Mouse (Mus musculus): ENCODE measurements around the gene Pnkp. TPM values are rescaled to one million over a fixed set of nuclear protein-coding genes. Genes with fewer than 3 reads are reported as not detected.
A peak's percentile ranks its signal among the peaks of the same experiment; 100 is the strongest.

Pnkp gene
- total and polyA plus RNA-seq, 2 experiments from 2014 or later: 24.5 to 43.6 TPM

DNA sequence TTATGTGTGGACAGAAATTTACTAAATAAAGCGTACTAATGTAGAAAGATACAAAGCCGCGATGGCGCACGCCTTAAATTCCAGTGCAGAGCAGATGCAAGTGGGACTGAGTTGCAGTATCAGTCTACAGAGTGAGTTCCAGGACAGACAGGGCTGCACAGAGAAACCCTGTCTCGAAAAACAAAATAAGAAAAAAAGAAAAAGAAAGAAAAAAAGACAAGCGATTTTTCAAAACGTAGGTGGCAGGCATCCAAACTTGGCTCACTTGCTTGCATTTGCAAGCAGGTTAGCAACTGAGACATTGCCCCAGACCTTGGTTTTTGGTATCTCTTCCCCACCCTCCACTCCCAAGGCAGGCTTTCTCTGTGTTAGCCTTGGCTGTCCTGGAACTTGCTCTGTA, 36.3 kb downstream of the Pnkp start:
- 24% methylated on average over 8 of the region's 8 CpGs for WGBS
- peak overlapping the region; percentile 77; the same call in 1 of the 2 replicates for H3K4me3 ChIP-seq (ENCODE audit: low read depth, low read length)
- H3K4me1 ChIP-seq (ENCODE audit: control insufficient read depth, insufficient read depth): peaks cover 48% of the 10 kb centered on the region
- no peak for ATAC-seq (ENCODE audit: insufficient read depth, low read depth)
- TF ChIP-seq EP300 (IDR thresholded peaks at IDR 0.05; ENCODE audit: low read depth) (no peak), CTCF (IDR thresholded peaks at IDR 0.05; ENCODE audit: low read depth) (no peak)
- H3K9me3 ChIP-seq (replicated peaks; ENCODE audit: control insufficient read depth, low read length): no peaks in the 10 kb centered on the region
- H3K9ac ChIP-seq (replicated peaks; ENCODE audit: low read depth, low read length): 0 out of 2 replicates have a peak overlapping the region, but pooled peaks have one; percentile 13
- H3K27me3 ChIP-seq (ENCODE audit: control insufficient read depth, insufficient read depth, low read length): no peaks in the 10 kb centered on the region
- no peak for DNase-seq (ENCODE audit: low spot score)
- H3K4me2 ChIP-seq (ENCODE audit: low read depth, low read length): peak overlapping the region; percentile 91
- H3K36me3 ChIP-seq (replicated peaks; ENCODE audit: control insufficient read depth, insufficient read depth, low read length): no peaks in the 10 kb centered on the region; the same call in 1 of the 2 replicates
- peak overlapping the region; percentile 71 for H3K27ac ChIP-seq (ENCODE audit: low read depth)

DNA sequence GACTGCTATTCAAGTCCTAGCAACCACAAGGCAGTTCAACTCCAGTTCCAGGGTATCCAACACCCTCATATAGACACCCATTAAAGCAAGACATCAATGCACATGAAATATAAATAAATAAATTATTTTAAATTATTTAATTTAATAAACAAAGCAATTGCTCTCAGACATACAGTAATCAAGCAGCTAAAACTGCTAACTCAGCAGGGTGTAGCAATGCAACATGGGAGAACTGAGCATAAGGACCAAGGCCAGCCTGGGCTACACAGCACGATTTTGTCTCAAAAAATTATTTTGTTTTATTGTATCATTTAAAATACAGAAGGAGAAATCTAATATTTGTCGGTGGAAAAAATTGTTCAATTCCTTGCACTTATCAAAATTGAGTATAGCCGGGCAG, 37.2 kb downstream of the Pnkp start:
- Histone ChIP-seq H3K4me3 (ENCODE audit: low read depth, low read length) (no peak overlapping the region), H3K9ac (replicated peaks; ENCODE audit: low read depth, low read length) (no peak overlapping the region), H3K4me1 (ENCODE audit: control insufficient read depth, insufficient read depth) (peaks cover 39% of the 10 kb centered on the region), H3K27me3 (ENCODE audit: control insufficient read depth, insufficient read depth, low read length) (no peaks in the 10 kb centered on the region), H3K27ac (ENCODE audit: low read depth) (no peak overlapping the region), H3K4me2 (ENCODE audit: low read depth, low read length) (no peak overlapping the region), H3K9me3 (replicated peaks; ENCODE audit: control insufficient read depth, low read length) (no peaks in the 10 kb centered on the region), H3K36me3 (replicated peaks; ENCODE audit: control insufficient read depth, insufficient read depth, low read length) (no peaks in the 10 kb centered on the region; the same call in 1 of the 2 replicates)
- ATAC-seq (ENCODE audit: insufficient read depth, low read depth) (no peak), DNase-seq (ENCODE audit: low spot score) (no peak)
- 83% methylated on average over 3 of the region's 3 CpGs for WGBS
- no peak for TF ChIP-seq EP300 (IDR thresholded peaks at IDR 0.05; ENCODE audit: low read depth)
- TF ChIP-seq CTCF (IDR thresholded peaks at IDR 0.05; ENCODE audit: low read depth): no peak

DNA sequence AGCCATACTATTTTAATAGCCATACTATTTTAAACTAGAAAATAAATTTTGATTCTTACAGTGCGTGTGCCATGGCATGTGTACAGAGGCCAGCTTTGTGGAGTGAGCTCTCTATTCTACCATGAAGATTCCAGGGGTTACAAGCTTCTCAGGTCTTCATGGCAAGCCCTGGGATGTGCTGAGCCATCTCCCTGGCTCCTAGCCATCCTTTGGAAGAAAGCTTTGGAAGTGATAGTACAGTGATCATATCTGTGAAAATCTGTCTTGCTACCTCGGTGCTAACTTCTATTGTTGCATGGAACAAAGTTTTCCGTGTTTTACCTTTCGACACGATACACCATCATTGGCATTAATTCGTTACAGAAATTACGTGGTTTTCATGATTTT, 38.3 kb downstream of the Pnkp start:
- Histone ChIP-seq H3K4me2 (ENCODE audit: low read depth, low read length) (peak overlapping the region; percentile 82), H3K4me3 (ENCODE audit: low read depth, low read length) (peak overlapping the region; percentile 69; the same call in 1 of the 2 replicates), H3K36me3 (replicated peaks; ENCODE audit: control insufficient read depth, insufficient read depth, low read length) (peaks cover 9% of the 10 kb centered on the region), H3K27ac (ENCODE audit: low read depth) (no peak overlapping the region), H3K9me3 (replicated peaks; ENCODE audit: control insufficient read depth, low read length) (no peaks in the 10 kb centered on the region), H3K9ac (replicated peaks; ENCODE audit: low read depth, low read length) (no peak overlapping the region), H3K27me3 (ENCODE audit: control insufficient read depth, insufficient read depth, low read length) (no peaks in the 10 kb centered on the region), H3K4me1 (ENCODE audit: control insufficient read depth, insufficient read depth) (peaks cover 33% of the 10 kb centered on the region)
- no peak for TF ChIP-seq EP300 (IDR thresholded peaks at IDR 0.05; ENCODE audit: low read depth)
- TF ChIP-seq CTCF (IDR thresholded peaks at IDR 0.05; ENCODE audit: low read depth): no peak
- DNase-seq (ENCODE audit: low spot score) (no peak), ATAC-seq (ENCODE audit: insufficient read depth, low read depth) (no peak)
- WGBS: 72% methylated on average over 7 of the region's 7 CpGs

DNA sequence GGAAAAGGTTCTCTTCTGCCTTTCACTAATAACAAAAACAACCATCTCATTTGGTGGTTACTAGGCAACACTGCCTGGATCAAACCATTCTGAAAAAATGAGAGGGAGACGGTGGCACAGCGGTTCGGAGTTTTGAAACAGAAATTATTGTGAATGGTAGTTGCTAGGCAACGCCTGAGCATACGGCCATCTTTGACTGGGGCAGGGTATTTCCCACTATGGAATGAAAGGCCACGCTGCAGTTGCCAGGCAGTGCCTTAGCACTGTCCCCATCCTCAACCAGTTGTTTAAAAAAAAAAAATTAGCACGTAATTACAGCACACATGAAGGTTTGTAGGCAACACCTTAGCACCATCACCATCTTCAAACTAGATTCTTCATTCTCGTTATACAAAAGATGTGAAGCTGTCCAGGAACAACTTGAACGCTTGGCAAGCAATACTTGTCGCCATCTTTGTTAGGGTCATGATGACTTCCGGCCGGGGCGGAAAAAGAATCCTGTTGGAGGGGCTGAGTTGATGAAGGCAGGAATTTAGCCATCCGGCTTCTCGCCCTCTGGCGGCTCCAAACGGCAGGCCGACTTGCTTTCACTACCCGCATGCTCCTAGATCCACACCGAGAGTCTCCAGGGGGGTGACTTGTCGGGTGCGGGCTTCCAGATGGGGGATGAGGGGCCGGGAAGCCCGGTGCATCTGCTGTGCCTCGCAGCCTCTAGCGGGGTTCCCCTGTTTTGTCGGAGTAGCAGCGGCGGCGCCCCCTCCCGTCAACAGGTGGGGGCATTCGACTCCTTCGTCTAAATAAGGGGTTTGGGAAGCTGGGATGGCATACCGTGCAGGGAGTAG, 38.9 kb downstream of the Pnkp start, which contains the start of gene Fuz:
Gene Fuz (plus strand): TSS at position 487 of the 842 bp plus-strand sequence.
- TF ChIP-seq CTCF (IDR thresholded peaks at IDR 0.05; ENCODE audit: low read depth) (peak; percentile 59), EP300 (IDR thresholded peaks at IDR 0.05; ENCODE audit: low read depth) (peak; percentile 69)
- Histone ChIP-seq H3K4me2 (ENCODE audit: low read depth, low read length) (peak within 1 kb of the TSS; percentile 82), H3K9me3 (replicated peaks; ENCODE audit: control insufficient read depth, low read length) (no peaks in the 10 kb centered on the region), H3K4me3 (ENCODE audit: low read depth, low read length) (peak within 1 kb of the TSS; percentile 69), H3K27ac (ENCODE audit: low read depth) (peak within 1 kb of the TSS; percentile 78), H3K4me1 (ENCODE audit: control insufficient read depth, insufficient read depth) (peaks cover 28% of the 10 kb centered on the region), H3K36me3 (replicated peaks; ENCODE audit: control insufficient read depth, insufficient read depth, low read length) (peaks cover 15% of the 10 kb centered on the region), H3K27me3 (ENCODE audit: control insufficient read depth, insufficient read depth, low read length) (no peaks in the 10 kb centered on the region), H3K9ac (replicated peaks; ENCODE audit: low read depth, low read length) (peak within 1 kb of the TSS; percentile 62)
- ATAC-seq (ENCODE audit: insufficient read depth, low read depth): peak; percentile 63
- 2% methylated on average over 34 of the region's 34 CpGs for WGBS
- peak; percentile 96 for DNase-seq (ENCODE audit: low spot score)

DNA sequence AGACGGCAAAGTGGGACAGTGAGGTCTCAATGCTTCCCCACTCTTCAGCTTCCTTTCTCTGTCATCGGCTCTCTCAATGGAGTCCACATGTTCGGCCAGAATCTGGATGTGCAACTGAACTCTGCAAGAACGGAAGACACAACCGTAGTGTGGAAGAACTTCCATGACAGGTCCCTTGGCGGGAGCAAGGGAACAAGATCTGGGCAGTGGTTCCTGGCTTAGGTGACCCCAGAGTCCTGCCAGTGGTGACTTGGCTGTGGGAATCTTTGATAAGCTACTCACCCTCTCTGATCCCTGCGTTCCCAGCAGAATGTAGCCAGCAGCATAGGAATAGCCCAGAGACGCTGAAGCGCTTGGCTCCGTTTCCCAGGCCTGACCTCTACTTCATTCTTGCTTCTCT, 39.6 kb downstream of the Pnkp start:
- ATAC-seq (ENCODE audit: insufficient read depth, low read depth) (no peak), DNase-seq (ENCODE audit: low spot score) (no peak)
- Histone ChIP-seq H3K4me1 (ENCODE audit: control insufficient read depth, insufficient read depth) (peaks cover 21% of the 10 kb centered on the region), H3K9ac (replicated peaks; ENCODE audit: low read depth, low read length) (peak overlapping the region; percentile 62), H3K36me3 (replicated peaks; ENCODE audit: control insufficient read depth, insufficient read depth, low read length) (peaks cover 16% of the 10 kb centered on the region), H3K9me3 (replicated peaks; ENCODE audit: control insufficient read depth, low read length) (no peaks in the 10 kb centered on the region), H3K27ac (ENCODE audit: low read depth) (peak overlapping the region; percentile 78), H3K4me3 (ENCODE audit: low read depth, low read length) (peak overlapping the region; percentile 69), H3K4me2 (ENCODE audit: low read depth, low read length) (peak overlapping the region; percentile 82), H3K27me3 (ENCODE audit: control insufficient read depth, insufficient read depth, low read length) (no peaks in the 10 kb centered on the region)
- TF ChIP-seq EP300 (IDR thresholded peaks at IDR 0.05; ENCODE audit: low read depth) (no peak), CTCF (IDR thresholded peaks at IDR 0.05; ENCODE audit: low read depth) (no peak)
- 22% methylated on average over 10 of the region's 10 CpGs for WGBS

Measured in heart, postnatal 0 days (tissue).